ENCODE assay signal across 7 mouse cellular contexts in genomic region chr5:18445969-18446368, GRCm38 (mm10).
DNase-seq lines count a peak whose midpoint lies in the region; ATAC-seq and TF ChIP-seq lines count a peak whose summit lies in the region.

No protein-coding gene starts in this region.

- peaks cover 27% of the 10 kb centered on the region for H3K9me3 ChIP-seq in E14TG2a.4 (ENCODE audit: low read length)
- H3K9me3 ChIP-seq in heart, postnatal 0 days (replicated peaks; ENCODE audit: control insufficient read depth, low read length) = no peaks in the 10 kb centered on the region

- H3K4me2 ChIP-seq in heart, postnatal 0 days (ENCODE audit: low read depth, low read length) = no peak overlapping the region

- no peak overlapping the region for H3K9ac ChIP-seq in heart, postnatal 0 days (replicated peaks; ENCODE audit: low read depth, low read length)

- peak; percentile 68 for ATAC-seq in common myeloid progenitor, adult 5-6 weeks (replicated peaks; ENCODE audit: low read depth, poor library complexity, severe bottlenecking)
- 0 out of 2 replicates have a peak, but pooled peaks have one; percentile 41 for ATAC-seq in heart, postnatal 0 days (ENCODE audit: insufficient read depth, low read depth)

- no peaks in the 10 kb centered on the region for H3K36me3 ChIP-seq in E14TG2a.4 (ENCODE audit: insufficient read depth, low read length)
- no peaks in the 10 kb centered on the region for H3K36me3 ChIP-seq in heart, postnatal 0 days (replicated peaks; ENCODE audit: control insufficient read depth, insufficient read depth, low read length)

- WGBS in heart, postnatal 0 days = 12% methylated on average over 8 of the region's 8 CpGs

- DNase-seq in WW6 (ENCODE audit: low read depth, low spot score) = peak; percentile 45
- peak; percentile 67 for DNase-seq in heart, postnatal 0 days (ENCODE audit: low spot score)
- peak; percentile 72 to 76 for DNase-seq in kidney, postnatal 4 days
- DNase-seq in lung, adult 18-20 months = peak; percentile 17 to 61
- DNase-seq in retina, postnatal 7 days (ENCODE audit: low read depth, low spot score) = peak; percentile 49

- H3K4me3 ChIP-seq in E14TG2a.4 (replicated peaks; ENCODE audit: low read length) = no peak overlapping the region
- H3K4me3 ChIP-seq in heart, postnatal 0 days (ENCODE audit: low read depth, low read length) = no peak overlapping the region

- no peak for TF ChIP-seq EP300 in heart, postnatal 0 days (IDR thresholded peaks at IDR 0.05; ENCODE audit: low read depth)

- TF ChIP-seq CTCF in E14TG2a.4 (conservative IDR thresholded peaks at IDR 0.05; ENCODE audit: low read length) = peak; percentile 45
- TF ChIP-seq CTCF in heart, postnatal 0 days (IDR thresholded peaks at IDR 0.05; ENCODE audit: low read depth) = peak; percentile 88

- no peaks in the 10 kb centered on the region for H3K4me1 ChIP-seq in E14TG2a.4 (replicated peaks; ENCODE audit: low read depth, low read length)
- H3K4me1 ChIP-seq in heart, postnatal 0 days (ENCODE audit: control insufficient read depth, insufficient read depth) = no peaks in the 10 kb centered on the region

- H3K27ac ChIP-seq in heart, postnatal 0 days (ENCODE audit: low read depth) = no peak overlapping the region

- no peaks in the 10 kb centered on the region for H3K27me3 ChIP-seq in E14TG2a.4 (ENCODE audit: insufficient read depth, low read length)
- no peaks in the 10 kb centered on the region for H3K27me3 ChIP-seq in heart, postnatal 0 days (ENCODE audit: control insufficient read depth, insufficient read depth, low read length)
